Mouse (Mus musculus) ES-Bruce4 (cell line): ENCODE measurements around the gene Smurf2. TPM values are rescaled to one million over a fixed set of nuclear protein-coding genes. Genes with fewer than 3 reads are reported as not detected.

ENCODE experiments used
- H3K27ac ChIP-seq: 2 replicates; pipeline ENCODE4 v1.5.1; 2012; ENCODE audit warnings: low read length, inconsistent platforms; ENCODE audit not compliant: insufficient read depth
- H3K27me3 ChIP-seq: 2 replicates; pipeline ENCODE4 v1.6.1; 2012; ENCODE audit warnings: mild to moderate bottlenecking, low read length, inconsistent platforms; ENCODE audit not compliant: control insufficient read depth, poor library complexity, insufficient read depth, severe bottlenecking
- H3K36me3 ChIP-seq: 2 replicates; pipeline ENCODE4 v1.6.1; 2012; ENCODE audit warnings: inconsistent platforms, mild to moderate bottlenecking, low read length, moderate library complexity; ENCODE audit not compliant: control insufficient read depth, poor library complexity, insufficient read depth, severe bottlenecking
- H3K4me1 ChIP-seq: one replicate; pipeline ENCODE4 v1.8.1; 2011; ENCODE audit warnings: low read length; ENCODE audit not compliant: control insufficient read depth, insufficient read depth
- H3K4me3 ChIP-seq: 2 replicates; pipeline ENCODE4 v1.5.1; 2011; ENCODE audit warnings: low read depth, mild to moderate bottlenecking, low read length
- H3K9ac ChIP-seq: 2 replicates; pipeline ENCODE4 v1.6.1; 2012; ENCODE audit warnings: low read depth, mild to moderate bottlenecking, inconsistent platforms; ENCODE audit not compliant: poor library complexity, severe bottlenecking
- H3K9me3 ChIP-seq: replicated peaks from 2 replicates; pipeline ENCODE4 v1.6.1; 2012; ENCODE audit warnings: mild to moderate bottlenecking, low read length, inconsistent platforms; ENCODE audit not compliant: control insufficient read depth, poor library complexity, insufficient read depth, severe bottlenecking
- CTCF ChIP-seq: IDR thresholded peaks from one replicate; pipeline ENCODE4 v1.8.1; 2011; ENCODE audit warnings: low read depth, low read length
- EP300 ChIP-seq: IDR thresholded peaks from 2 replicates; pipeline ENCODE4 v1.6.1; 2011; ENCODE audit warnings: low read depth, low read length; ENCODE audit not compliant: insufficient read depth
- POLR2A ChIP-seq: IDR thresholded peaks from one replicate; pipeline ENCODE4 v1.8.1; 2011; ENCODE audit warnings: low read length; ENCODE audit not compliant: insufficient read depth
- polyA plus RNA-seq: library from polyadenylated mRNA; stranded (reverse); fragments of >200 nt; gene quantifications from 2 replicates; pipeline ENCODE4 v1.2.4, GENCODE M21; 2011; ENCODE audit warnings: low read depth; ENCODE audit not compliant: missing spikeins, insufficient read depth, insufficient read length

Gene Smurf2
- polyA plus RNA-seq, 1 experiment: 50.2 TPM

GRCm38 (mm10) chr11:106820252-106820651 is 100.3 kb downstream of the Smurf2 start:
- no peak for TF ChIP-seq CTCF
- no peak for TF ChIP-seq POLR2A
- no peak for TF ChIP-seq EP300
- H3K9ac ChIP-seq: no peak overlapping the region
- H3K36me3 ChIP-seq: peaks cover 27% of the 10 kb centered on the region
- no peaks in the 10 kb centered on the region for H3K4me1 ChIP-seq
- H3K9me3 ChIP-seq: no peaks in the 10 kb centered on the region
- no peak overlapping the region for H3K4me3 ChIP-seq
- no peak overlapping the region for H3K27ac ChIP-seq
- H3K27me3 ChIP-seq: no peaks in the 10 kb centered on the region

DNA sequence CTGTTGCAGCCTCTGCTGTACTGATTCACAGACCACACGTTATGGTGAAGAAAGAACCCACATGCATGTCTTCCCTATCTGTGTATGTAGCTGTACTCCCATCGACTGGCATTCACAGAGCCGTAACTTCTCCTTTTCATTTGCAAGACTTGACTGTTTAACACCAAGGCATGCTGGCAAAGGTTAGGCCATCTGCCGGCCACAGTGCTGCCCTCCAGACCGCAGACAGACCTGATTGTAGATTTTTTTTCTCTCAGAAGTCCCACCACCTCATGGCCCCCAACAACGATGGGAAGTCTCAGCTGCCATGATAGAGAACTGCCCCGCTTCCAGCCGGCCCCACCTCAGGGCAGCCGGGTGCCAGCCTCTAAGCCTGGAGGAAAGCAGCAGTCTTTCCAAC is 100.9 kb downstream of the Smurf2 start:
- no peak overlapping the region for H3K27ac ChIP-seq
- H3K27me3 ChIP-seq: no peaks in the 10 kb centered on the region
- no peaks in the 10 kb centered on the region for H3K9me3 ChIP-seq
- H3K4me3 ChIP-seq: no peak overlapping the region
- no peak for TF ChIP-seq CTCF
- no peak for TF ChIP-seq POLR2A
- no peak for TF ChIP-seq EP300
- peaks cover 30% of the 10 kb centered on the region for H3K36me3 ChIP-seq
- H3K9ac ChIP-seq: no peak overlapping the region
- H3K4me1 ChIP-seq: no peaks in the 10 kb centered on the region

- Histone ChIP-seq H3K9ac (no peak overlapping the region), H3K27ac (no peak overlapping the region), H3K27me3 (no peaks in the 10 kb centered on the region), H3K4me3 (no peak overlapping the region), H3K9me3 (no peaks in the 10 kb centered on the region), H3K36me3 (peaks cover 38% of the 10 kb centered on the region), H3K4me1 (no peaks in the 10 kb centered on the region)
- TF ChIP-seq CTCF (no peak), POLR2A (no peak), EP300 (no peak)
These were observed 102.2 kb downstream of the Smurf2 start for GRCm38 (mm10) chr11:106818341-106818740.

GRCm38 (mm10) chr11:106817808-106818207 is 102.7 kb downstream of the Smurf2 start:
- Histone ChIP-seq H3K9me3 (no peaks in the 10 kb centered on the region), H3K4me1 (no peaks in the 10 kb centered on the region), H3K27me3 (no peaks in the 10 kb centered on the region), H3K4me3 (no peak overlapping the region), H3K9ac (no peak overlapping the region), H3K27ac (no peak overlapping the region), H3K36me3 (peaks cover 41% of the 10 kb centered on the region)
- TF ChIP-seq POLR2A (no peak), CTCF (no peak), EP300 (no peak)

GRCm38 (mm10) chr11:106817156-106817555 is 103.4 kb downstream of the Smurf2 start:
- Histone ChIP-seq H3K36me3 (peaks cover 45% of the 10 kb centered on the region), H3K27ac (no peak overlapping the region), H3K27me3 (no peaks in the 10 kb centered on the region), H3K4me1 (no peaks in the 10 kb centered on the region), H3K9me3 (no peaks in the 10 kb centered on the region), H3K4me3 (no peak overlapping the region), H3K9ac (no peak overlapping the region)
- TF ChIP-seq POLR2A: no peak
- no peak for TF ChIP-seq CTCF
- no peak for TF ChIP-seq EP300

DNA sequence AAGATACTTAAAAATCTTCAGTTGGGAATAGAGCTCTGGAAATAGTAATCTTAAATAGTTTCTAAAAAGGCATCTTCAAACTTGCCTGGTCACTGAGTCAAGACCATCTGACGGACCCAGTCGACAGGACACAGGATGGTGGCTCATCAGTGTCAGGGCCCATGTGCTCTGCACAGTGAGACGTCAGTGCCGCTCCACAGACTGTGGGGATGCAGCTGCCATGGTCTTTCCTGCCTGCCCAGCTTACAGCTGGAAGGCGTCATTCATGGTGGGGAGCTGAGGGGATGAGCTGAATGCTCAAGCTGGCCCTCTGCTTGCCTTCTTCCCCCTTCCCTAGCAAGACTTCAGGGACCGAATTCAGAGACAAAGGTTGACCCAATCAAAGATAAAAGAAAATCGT is 104.2 kb downstream of the Smurf2 start:
- Histone ChIP-seq H3K27ac (no peak overlapping the region), H3K36me3 (peaks cover 45% of the 10 kb centered on the region), H3K9me3 (no peaks in the 10 kb centered on the region), H3K4me3 (no peak overlapping the region), H3K4me1 (no peaks in the 10 kb centered on the region), H3K9ac (no peak overlapping the region), H3K27me3 (no peaks in the 10 kb centered on the region)
- TF ChIP-seq EP300: no peak
- no peak for TF ChIP-seq CTCF
- no peak for TF ChIP-seq POLR2A

- Histone ChIP-seq H3K4me1 (no peaks in the 10 kb centered on the region), H3K36me3 (peaks cover 45% of the 10 kb centered on the region), H3K4me3 (no peak overlapping the region), H3K27ac (no peak overlapping the region), H3K9ac (no peak overlapping the region), H3K9me3 (no peaks in the 10 kb centered on the region), H3K27me3 (no peaks in the 10 kb centered on the region)
- no peak for TF ChIP-seq POLR2A
These were observed 104.8 kb downstream of the Smurf2 start for GRCm38 (mm10) chr11:106815761-106816160.
